Mouse (Mus musculus): ENCODE data around the gene Cldn22. TPM values are rescaled to one million over a fixed set of nuclear protein-coding genes. Genes with fewer than 3 reads are reported as not detected.

Cldn22 gene
- polyA plus RNA-seq, 2 experiments from 2014 or later = 0.89 TPM; not detected in 1

DNA sequence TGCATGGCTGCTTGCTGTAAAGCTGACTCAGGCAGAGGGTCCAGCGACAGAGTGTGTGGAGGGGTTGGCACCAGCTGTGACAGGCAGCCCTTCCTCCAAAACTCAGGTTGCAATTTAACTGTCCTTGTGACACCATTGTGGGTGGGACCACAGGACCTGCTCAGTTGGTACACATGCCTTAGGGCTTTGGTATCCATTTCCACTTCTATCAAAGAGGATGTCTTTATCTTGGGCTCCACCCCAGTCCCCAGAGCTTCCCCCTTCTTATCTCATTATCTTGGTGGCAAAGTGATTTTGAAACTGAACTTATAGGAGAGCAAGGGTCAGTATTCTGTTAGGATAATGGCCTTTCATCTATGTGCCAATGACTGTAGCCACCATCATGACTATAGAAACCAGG is 9.7 kb downstream of the Cldn22 start:
- ATAC-seq = no peak

DNA sequence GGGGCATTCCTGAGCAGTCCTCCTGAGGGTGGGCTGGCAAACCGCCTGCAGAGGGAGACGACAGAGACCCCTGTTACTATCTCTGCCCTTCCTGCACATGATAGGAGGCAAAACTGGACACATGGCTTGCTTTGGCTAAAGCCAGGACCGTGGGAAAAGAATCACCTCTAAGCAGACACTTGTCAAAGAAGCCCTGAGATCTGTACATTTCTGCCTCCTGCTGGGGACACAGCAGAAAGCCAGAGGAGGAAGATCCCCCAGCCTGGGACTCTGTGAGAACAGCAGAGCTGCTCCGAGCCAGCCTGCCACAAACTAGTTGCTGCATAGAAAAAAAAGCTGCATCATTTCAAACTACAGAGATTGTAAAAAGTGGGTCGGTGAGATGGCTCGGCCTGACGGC is 18.8 kb downstream of the Cldn22 start:
- no peak for ATAC-seq

DNA sequence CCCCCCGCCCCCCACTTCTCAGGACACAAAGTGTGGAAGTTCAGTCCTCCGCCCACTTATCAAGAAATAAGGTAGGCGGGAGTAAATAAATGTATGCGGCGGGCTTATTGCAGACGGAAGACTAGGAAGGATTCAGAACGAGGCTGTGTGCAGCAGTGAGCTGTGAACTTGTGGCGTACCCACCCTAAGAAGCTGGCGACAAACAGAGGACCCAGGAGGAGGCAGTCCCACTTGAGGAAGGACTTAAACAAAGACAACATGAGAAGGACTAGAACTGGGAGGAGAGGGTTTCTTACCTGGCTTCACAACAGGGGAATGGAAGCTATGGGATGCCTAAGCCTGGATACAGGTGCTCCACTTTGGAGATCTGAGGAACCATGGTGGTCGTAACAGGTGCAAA is 19.4 kb downstream of the Cldn22 start:
- ATAC-seq = no peak

DNA sequence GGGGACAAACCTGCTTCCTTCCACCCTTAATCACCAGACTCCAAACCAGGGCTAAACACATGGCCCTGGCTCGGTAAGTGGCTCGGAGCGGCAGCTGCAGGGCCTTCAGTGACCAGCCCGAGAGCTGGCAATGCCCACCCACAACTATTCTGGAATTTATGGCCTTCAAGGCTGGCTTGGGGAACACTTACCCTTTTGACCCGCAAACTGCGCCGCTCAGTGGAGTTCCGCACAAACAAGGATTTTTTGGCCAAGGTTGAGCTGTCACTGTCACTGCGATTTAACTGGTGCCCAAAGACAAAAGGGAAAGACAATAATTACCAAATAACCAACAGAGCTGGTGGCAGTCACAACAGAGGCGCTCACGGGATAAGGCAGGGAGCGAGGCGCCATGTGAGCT is 21.7 kb downstream of the Cldn22 start:
- no peak for ATAC-seq

DNA sequence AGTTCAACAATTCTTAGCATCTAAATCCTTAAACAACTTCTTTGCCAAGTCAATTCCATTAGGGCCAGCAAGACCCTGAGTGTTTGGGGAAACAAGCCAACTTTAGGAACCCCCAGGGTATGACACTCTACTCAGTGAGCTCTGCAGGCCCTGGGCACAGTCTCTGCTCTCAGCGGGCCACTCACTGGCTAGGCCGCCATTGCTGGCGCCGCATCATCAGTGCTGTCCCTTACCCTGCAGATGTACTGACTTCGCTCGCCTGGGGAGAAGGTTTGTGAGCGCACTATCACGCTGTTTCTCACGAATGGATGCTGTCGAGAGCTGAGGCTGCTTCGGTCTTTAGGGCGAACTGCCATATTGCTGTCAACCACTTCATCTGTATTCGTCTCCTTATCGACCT is 22.9 kb downstream of the Cldn22 start:
- no peak for ATAC-seq

DNA sequence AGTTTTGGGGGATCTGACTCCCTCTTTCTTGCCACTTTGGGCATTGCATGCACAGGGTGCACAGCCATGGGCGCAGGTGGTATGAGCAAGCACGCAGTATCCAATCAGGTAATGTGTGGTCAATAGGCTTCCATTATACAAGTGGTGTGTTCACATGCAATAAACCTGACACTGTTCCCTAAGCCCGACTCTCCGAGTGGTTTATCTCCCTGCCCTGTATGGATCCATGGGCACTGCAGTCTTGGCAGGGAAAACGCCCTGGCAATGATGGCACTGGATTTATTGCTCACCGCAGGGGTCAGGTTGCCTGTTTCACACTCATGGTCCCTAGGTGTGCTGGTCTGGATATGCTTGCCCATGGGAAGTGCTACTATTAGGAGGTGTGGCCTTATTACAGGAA is 23.6 kb downstream of the Cldn22 start:
- ATAC-seq = no peak

DNA sequence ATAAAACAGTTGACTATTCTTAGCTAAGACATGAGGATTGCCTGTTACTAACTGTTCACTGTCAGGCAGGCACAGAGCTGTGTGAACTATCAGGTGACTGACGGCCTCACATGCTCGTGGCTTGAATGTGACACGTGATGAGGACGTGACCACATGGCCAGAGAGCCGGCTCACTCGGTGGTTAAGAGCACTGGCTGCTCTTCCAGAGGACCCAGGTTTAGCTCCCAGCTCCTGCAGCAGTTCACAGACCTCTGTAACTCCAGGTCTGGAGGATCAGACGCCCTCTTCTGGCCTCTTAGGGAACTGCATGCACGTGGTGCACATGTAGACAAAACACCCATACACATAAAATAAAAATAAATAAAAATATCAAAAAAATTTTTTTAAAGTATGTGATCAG is 25.6 kb downstream of the Cldn22 start:
- ATAC-seq = no peak

DNA sequence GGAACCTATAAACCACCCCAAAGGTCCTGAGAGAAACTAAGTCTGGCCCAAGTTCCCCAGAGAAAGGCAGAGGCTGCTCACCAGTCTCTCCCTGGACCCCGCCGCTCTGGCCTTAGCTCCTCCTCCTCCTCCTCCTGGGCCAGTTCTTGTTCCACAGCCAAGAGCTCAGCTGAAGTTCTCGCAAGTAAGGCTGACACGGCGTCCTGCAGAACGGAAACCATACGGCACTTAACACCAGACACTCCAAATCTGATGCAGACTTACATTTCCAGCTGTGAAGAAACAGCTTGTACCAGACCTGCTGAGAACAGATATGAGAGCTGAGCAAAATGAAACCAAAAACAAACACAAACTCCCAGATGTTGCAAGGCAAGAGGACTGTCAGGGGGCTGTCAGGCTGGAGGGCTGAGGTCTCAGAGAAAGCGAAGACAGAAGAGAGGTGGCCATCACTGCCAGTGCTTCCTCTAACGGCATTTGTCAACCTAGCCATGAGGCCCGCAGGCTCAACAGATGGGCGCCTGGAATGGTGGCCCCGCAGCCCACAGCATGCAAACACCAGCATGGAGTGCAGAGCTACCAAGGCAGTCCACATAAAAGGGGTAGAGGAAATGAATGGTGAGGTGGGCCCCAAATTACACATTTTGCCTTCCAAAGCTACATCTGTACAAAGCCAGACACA is 27.7 kb downstream of the Cldn22 start:
- no peak for ATAC-seq

DNA sequence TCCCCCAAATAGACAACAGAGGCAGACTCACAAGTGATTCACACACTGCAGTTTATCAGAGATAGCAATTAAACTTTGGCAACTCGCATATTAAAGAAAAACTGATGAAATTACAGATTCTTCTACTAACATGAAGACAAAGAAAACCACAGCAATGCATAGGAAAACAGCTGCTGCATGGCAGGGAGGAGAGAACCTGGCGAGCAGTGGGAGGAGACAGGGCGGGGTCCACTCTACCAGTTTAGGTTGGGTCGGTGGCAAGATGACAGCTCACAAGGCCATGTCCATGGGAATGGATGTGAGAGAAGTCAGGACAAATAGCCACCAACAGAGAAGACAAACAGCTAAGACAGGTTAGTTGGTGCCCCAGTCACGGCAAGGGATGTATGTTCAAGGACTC is 28.5 kb downstream of the Cldn22 start:
- ATAC-seq = no peak

DNA sequence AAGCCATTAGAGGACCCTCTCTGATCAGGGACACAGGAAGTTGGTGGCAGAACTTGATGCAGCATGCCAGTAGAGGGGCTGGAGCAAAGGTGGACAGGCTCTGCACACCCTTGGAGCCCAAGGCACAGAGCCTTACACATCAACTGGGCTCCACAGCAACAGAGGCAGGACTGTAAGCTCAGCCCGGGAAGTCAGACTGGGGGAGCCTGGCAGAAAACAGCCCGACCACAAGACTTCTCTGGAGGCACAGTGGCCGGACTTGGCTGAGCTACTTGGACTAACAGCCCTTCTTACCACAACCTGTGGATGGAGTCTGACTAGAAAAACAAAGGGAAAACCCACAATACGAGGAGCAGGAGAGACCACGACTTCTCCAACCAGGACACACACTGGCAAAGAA is 29.1 kb downstream of the Cldn22 start:
- no peak for ATAC-seq

DNA sequence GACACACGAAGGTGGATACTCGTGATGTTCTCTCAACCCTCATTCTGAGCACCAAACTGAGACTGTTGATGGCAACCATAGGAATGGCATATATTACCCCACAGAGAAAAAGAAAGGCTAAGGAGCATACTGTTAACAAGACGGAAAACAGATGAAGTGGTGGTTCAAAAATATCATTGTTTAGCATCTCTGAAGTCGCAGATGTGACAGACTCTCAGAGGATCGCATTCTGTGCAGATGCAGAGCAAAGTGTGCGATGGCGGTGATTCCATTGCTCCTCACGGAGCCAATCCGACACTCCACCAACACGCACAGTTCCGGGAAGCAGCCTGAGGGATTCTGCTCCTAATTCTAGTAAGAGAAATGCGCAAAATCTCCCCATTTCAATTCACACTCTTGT is 35.0 kb downstream of the Cldn22 start:
- no peak for ATAC-seq

DNA sequence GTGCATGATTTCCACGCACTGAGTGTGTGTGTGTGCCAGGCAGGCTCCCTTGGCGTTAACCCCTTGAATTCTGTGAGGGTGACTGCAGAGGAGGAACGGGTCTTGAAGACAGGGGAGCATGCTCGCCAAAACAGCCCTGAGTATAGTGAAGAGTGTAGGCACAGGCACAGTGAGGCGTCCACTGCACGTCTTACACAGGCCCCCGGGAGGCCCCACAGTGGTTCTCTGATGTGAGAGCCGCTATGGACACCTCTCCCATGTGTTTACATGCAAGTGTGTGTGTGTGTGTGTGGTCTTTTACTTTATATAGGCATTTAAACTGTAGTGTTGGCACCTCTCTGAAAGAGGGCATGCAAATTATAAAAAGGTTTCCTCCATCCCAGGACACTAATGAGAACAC is 42.3 kb downstream of the Cldn22 start:
- ATAC-seq = no peak

DNA sequence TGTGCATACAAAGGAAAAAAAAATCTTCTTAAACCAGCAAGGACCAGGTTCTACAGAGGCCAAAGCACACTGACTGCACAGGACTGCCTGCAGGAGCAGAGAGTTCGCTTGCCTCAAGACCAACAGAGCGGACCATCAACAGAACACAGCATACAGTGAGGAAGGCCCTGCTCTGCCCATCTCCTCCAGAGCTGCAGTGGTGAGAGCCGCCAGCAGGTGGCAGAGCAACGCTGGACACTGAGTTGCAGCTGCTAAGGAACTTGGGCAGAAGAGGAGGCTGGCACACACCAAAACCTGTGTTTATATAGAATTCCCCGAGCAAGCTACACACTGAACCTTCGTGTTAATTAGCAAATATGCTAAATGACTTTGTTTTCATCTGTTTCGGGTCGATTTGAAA is 42.8 kb downstream of the Cldn22 start:
- peak; percentile 81 for ATAC-seq

DNA sequence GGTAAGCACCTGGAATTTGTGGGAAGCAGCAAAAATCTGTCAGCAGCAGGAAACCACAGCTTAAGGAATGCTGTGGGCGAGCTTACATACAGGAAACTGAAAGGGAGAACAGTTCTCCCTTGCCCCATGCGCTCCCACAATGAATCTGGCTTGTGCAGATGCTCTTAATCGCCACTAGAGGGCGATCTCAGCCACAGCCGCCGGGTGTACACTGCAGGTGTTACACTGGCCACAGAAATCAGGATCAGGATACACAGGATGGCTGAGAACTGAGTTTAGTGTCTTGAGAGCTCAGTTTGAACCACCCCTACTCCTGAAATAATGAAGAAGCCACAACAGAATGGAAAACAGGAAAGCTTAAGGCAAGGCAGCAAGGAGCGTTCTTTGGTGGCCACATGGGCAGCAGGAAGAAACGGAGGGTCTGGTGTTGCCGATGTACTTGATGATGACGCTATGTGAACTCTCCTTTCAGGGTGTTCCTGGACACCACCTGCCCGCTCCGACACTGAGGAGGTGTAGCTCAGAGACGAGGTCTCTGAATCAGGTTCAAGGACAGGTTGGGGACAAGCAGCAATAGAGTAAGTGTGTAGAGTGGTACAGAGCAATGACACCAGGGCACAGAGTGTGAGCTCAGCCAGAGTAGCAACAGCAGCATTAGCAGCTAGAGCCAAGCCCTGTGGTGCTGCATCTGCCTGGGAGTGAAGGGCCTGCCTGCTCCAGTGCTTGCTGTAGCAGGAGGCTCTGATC is 48.3 kb downstream of the Cldn22 start:
- ATAC-seq = peak; percentile 43

DNA sequence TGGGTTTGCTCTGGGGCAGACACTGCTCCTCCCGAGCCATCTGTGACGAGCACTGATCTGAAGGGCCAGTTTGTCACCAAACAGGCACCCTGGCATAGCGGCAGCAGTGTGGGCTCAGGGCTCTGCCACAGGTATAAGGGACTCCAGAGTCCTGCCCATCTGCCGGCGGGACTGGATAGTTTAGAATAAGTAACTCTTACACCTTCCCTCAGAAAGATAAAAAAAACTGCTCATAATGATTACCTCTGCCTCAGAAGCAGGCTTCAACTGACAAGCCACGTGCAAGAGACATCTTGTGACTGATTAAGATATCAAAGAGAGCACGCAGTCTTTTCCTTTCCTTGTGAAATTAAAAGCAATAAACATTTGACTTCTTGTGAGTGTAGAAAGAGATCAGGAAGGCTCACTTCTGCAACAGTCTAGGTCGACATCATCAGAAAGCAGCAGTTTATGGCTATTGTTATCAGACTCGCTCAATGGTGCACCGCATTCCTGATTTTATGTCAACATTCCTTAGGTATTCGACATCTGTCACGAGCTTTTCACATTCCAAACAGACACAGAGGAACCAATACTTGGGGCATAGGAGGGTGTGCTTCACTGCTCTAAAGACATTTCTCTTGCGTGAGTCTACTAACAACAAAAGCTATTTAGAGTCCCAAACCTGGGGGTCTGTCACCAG is 50.4 kb downstream of the Cldn22 start:
- ATAC-seq = no peak

Other genes with a start within 250 kb of the Cldn22 start
- gene Ing2, start 148.9 kb upstream of the Cldn22 start, polyA plus RNA-seq (2017; shearing (Covaris generic)) = 1 to 10 TPM; 5.3 to 8.6 TPM
- 10 to 100 TPM; 12.3 to 13.8 TPM for gene Cdkn2aip, start 110.5 kb upstream of the Cldn22 start, polyA plus RNA-seq (2017; shearing (Covaris generic))
- gene Cldn24, start 2.3 kb upstream of the Cldn22 start, polyA plus RNA-seq (2017; shearing (Covaris generic)) = not detected
- under 1 TPM; 0.09 to 0.32 TPM for gene Wwc2, start 166.4 kb downstream of the Cldn22 start, polyA plus RNA-seq (2017; shearing (Covaris generic))

All from activated CD4-positive, CD25-positive, alpha-beta regulatory T cell, adult 4 months (primary cell).